In the genomic region with DNA sequence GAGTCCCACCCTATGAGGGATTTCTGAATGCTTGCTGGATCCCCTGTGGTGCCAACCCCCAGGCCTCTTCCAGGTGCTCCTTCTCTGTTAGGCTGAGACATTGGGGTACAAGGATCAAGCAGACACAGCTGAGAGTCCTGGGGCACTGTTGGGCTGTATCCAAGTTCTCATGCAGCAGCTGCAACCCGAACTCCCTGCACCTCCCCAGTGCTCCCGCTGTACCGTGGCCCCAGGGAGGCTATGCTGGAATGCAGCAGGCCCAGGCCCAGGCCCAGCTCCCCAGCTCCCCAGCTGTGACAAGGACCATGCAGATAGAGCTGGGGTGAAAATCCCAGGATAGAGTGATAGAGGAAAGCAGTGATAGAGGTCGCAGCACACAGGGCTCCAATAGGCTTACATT, we compare ENCODE assay signal across 16 mouse cellular contexts. TPM values are rescaled to one million over a fixed set of nuclear protein-coding genes. Genes with fewer than 3 reads are reported as not detected.
DNase-seq lines count a peak whose midpoint lies in the region; ATAC-seq lines count a peak whose summit lies in the region.
"Had no signal": no experiment of that assay in that cellular context is flagged by ENCODE, and none has a peak within 500 bp of the region (broad histone marks: within the 10 kb centered on the region; RNA-seq: fewer than 3 reads in every experiment).

No protein-coding gene starts in this region.

- no peaks in the 10 kb centered on the region for H3K36me3 ChIP-seq in heart, embryonic 10.5 days
- no peaks in the 10 kb centered on the region for H3K36me3 ChIP-seq in hindbrain, embryonic 10.5 days
- no peaks in the 10 kb centered on the region for H3K36me3 ChIP-seq in hindbrain, embryonic 11.5 days (ENCODE audit: control insufficient read depth, insufficient read depth, low read length)
- no peaks in the 10 kb centered on the region for H3K36me3 ChIP-seq in embryonic facial prominence, embryonic 15.5 days
- H3K36me3 ChIP-seq: G1E had no signal

- 35% methylated on average over 4 of the region's 4 CpGs for WGBS in heart, embryonic 10.5 days
- WGBS in hindbrain, embryonic 10.5 days, result 42% methylated on average over 4 of the region's 4 CpGs
- 43% methylated on average over 4 of the region's 4 CpGs for WGBS in hindbrain, embryonic 11.5 days
- WGBS in embryonic facial prominence, embryonic 15.5 days, result 18% methylated on average over 4 of the region's 4 CpGs

- no peak overlapping the region for H3K4me3 ChIP-seq in heart, embryonic 10.5 days
- H3K4me3 ChIP-seq in hindbrain, embryonic 10.5 days, result no peak overlapping the region
- no peak overlapping the region for H3K4me3 ChIP-seq in hindbrain, embryonic 11.5 days (ENCODE audit: low read depth, low read length)
- no peak overlapping the region for H3K4me3 ChIP-seq in embryonic facial prominence, embryonic 15.5 days (replicated peaks)

- peak overlapping the region; percentile 24 for H3K27ac ChIP-seq in heart, embryonic 10.5 days
- peak overlapping the region; percentile 54 for H3K27ac ChIP-seq in hindbrain, embryonic 10.5 days
- H3K27ac ChIP-seq in hindbrain, embryonic 11.5 days (ENCODE audit: low read depth, low read length), result no peak overlapping the region
- 0 out of 2 replicates have a peak overlapping the region, but pooled peaks have one; percentile 2 for H3K27ac ChIP-seq in embryonic facial prominence, embryonic 15.5 days (replicated peaks)
- H3K27ac ChIP-seq: hindbrain, embryonic 14.5 days had no signal

- H3K9ac ChIP-seq in hindbrain, embryonic 11.5 days (ENCODE audit: low read depth, low read length), result no peak overlapping the region
- no peak overlapping the region for H3K9ac ChIP-seq in embryonic facial prominence, embryonic 15.5 days
- H3K9ac ChIP-seq: hindbrain, embryonic 14.5 days had no signal

- intact Hi-C loops in heart, postnatal 25 days (cut with DNase I), result no loop called here

- H3K9me3 ChIP-seq in heart, embryonic 10.5 days, result no peaks in the 10 kb centered on the region
- no peaks in the 10 kb centered on the region for H3K9me3 ChIP-seq in hindbrain, embryonic 10.5 days
- no peaks in the 10 kb centered on the region for H3K9me3 ChIP-seq in hindbrain, embryonic 11.5 days (ENCODE audit: control insufficient read depth, low read length)
- H3K9me3 ChIP-seq in embryonic facial prominence, embryonic 15.5 days (replicated peaks), result no peaks in the 10 kb centered on the region

- H3K27me3 ChIP-seq in heart, embryonic 10.5 days (ENCODE audit: insufficient read depth, poor library complexity, severe bottlenecking), result no peaks in the 10 kb centered on the region
- H3K27me3 ChIP-seq in hindbrain, embryonic 10.5 days (ENCODE audit: insufficient read depth, poor library complexity, severe bottlenecking), result peaks cover 9% of the 10 kb centered on the region; the same call in 1 of the 2 replicates
- no peaks in the 10 kb centered on the region for H3K27me3 ChIP-seq in hindbrain, embryonic 11.5 days (ENCODE audit: control insufficient read depth, insufficient read depth, low read length)
- H3K27me3 ChIP-seq in embryonic facial prominence, embryonic 15.5 days, result no peaks in the 10 kb centered on the region

- ATAC-seq in hindbrain, embryonic 11.5 days (ENCODE audit: low FRiP score), result no peak
- peak; percentile 40; the same call in 1 of the 2 replicates for ATAC-seq in embryonic facial prominence, embryonic 15.5 days (ENCODE audit: insufficient number of reproducible peaks, low FRiP score, low TSS enrichment, low read depth)

- H3K4me1 ChIP-seq in heart, embryonic 10.5 days, result peaks cover 69% of the 10 kb centered on the region
- H3K4me1 ChIP-seq in hindbrain, embryonic 10.5 days (replicated peaks), result peaks cover 54% of the 10 kb centered on the region
- no peaks in the 10 kb centered on the region for H3K4me1 ChIP-seq in hindbrain, embryonic 11.5 days (replicated peaks; ENCODE audit: control insufficient read depth, insufficient read depth, low read length)
- H3K4me1 ChIP-seq in embryonic facial prominence, embryonic 15.5 days, result peaks cover 8% of the 10 kb centered on the region; the same call in 1 of the 2 replicates

- H3K4me2 ChIP-seq in hindbrain, embryonic 11.5 days (replicated peaks; ENCODE audit: low read depth, low read length), result no peak overlapping the region
- H3K4me2 ChIP-seq in embryonic facial prominence, embryonic 15.5 days (replicated peaks), result no peak overlapping the region
- H3K4me2 ChIP-seq: hindbrain, embryonic 14.5 days; liver, embryonic 11.5 days had no signal

- DNase-seq in heart, embryonic 10.5 days (ENCODE audit: low spot score), result no peak
- DNase-seq in heart, postnatal 25 days (ENCODE audit: low spot score), result no peak
- DNase-seq in hindbrain, embryonic 10.5 days (ENCODE audit: low spot score), result no peak
- no peak for DNase-seq in hindbrain, embryonic 11.5 days (ENCODE audit: low spot score)
- peak; percentile 18 for DNase-seq in NIH3T3 (ENCODE audit: low read depth)
- DNase-seq in cerebellum, adult 11 months, result no peak
- DNase-seq in layer of hippocampus, adult 9-11 months, result no peak
- DNase-seq: cerebellum, adult 11-12 months; lung, adult 18-20 months; lung, postnatal 14 days; right cerebral cortex, postnatal 4 days; thymus, adult 2 months had no signal

RNA-seq across cellular contexts. Expression of a gene that starts 10.1 kb away (rescaled TPM):
- polyA plus RNA-seq in heart, embryonic 10.5 days (2016; fragmentation: Nextera tagmentation; extraction: Ambion mirVana), result 99.0 and 123 TPM in 2 replicates
- total RNA-seq in heart, postnatal 25 days (2021), result 10 to 100 TPM; 75.9 to 78.0 TPM
- 99.1 and 114 TPM in 2 replicates for polyA plus RNA-seq in hindbrain, embryonic 10.5 days (2016; fragmentation: Nextera tagmentation; extraction: Ambion mirVana)
- 58.6 and 64.7 TPM in 2 replicates for polyA plus RNA-seq in hindbrain, embryonic 11.5 days (2014; fragmentation: Nextera tagmentation; extraction: Ambion mirVana)
- polyA plus RNA-seq in embryonic facial prominence, embryonic 15.5 days (2015; fragmentation: Nextera tagmentation; extraction: Ambion mirVana), result 90.2 and 94.5 TPM in 2 replicates
